Mouse (Mus musculus) small intestine, adult 2 months (tissue): ENCODE measurements at regions not wholly inside any gene's neighbourhood (a gene's known extent, or its start where the extent isn't known, plus 50 kb on each side); places are given as distances from the start of the nearest gene placed in this dataset.

Experiments used
- CTCF ChIP-seq: fragments of 200-500 bp; IDR thresholded peaks from 2 replicates; pipeline ENCODE4 v1.5.1; 2012; ENCODE audit warnings: low read depth, mild to moderate bottlenecking, control low read depth, inconsistent platforms, low read length, moderate library complexity, mixed read lengths; ENCODE audit not compliant: insufficient replicate concordance, insufficient read length; ENCODE audit errors: extremely low read depth
- POLR2A ChIP-seq: fragments of 200-500 bp; IDR thresholded peaks from 2 replicates; pipeline ENCODE4 v1.6.1; 2012; ENCODE audit warnings: low read depth, mild to moderate bottlenecking, control low read depth, inconsistent platforms, low read length, moderate library complexity

DNA sequence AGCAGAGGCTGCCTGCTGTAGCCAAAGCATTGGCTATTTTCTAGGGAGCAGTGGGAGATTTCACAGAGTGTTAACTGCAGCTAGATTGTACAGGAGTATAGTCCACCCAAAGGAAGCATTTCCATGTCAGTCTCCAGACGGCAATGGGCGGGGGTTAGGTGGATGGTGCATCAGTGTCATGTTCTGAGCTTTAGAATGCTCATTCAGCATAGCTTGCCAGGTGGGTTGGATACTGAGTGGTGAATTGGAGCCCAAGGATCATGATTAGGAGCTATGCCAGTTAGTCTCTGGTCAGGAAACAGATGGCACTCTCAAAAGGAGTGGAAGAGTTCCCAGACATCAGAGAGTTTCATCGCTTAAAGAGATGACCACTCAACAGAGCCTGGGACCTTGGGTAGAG, 53.5 kb upstream of the H2al1a start:
- TF ChIP-seq POLR2A, result no peak
- TF ChIP-seq CTCF, result no peak
